In genomic region chr10:55782674-55783469, GRCm38 (mm10) we compare ENCODE assay signal across 24 mouse cellular contexts.
DNase-seq lines count a peak whose midpoint lies in the region; ATAC-seq and TF ChIP-seq lines count a peak whose summit lies in the region.
"Had no signal": no experiment of that assay in that cellular context is flagged by ENCODE, and none has a peak within 500 bp of the region (broad histone marks: within the 10 kb centered on the region; RNA-seq: fewer than 3 reads in every experiment).

No protein-coding gene starts in this region.

- H3K4me2 ChIP-seq in kidney, embryonic 14.5 days (replicated peaks; ENCODE audit: low read depth, low read length) = no peak overlapping the region
- no peak overlapping the region for H3K4me2 ChIP-seq in kidney, postnatal 0 days (ENCODE audit: low read length)
- no peak overlapping the region for H3K4me2 ChIP-seq in lung, embryonic 16.5 days (ENCODE audit: low read depth, low read length)
- H3K4me2 ChIP-seq: embryonic facial prominence, embryonic 15.5 days; heart, embryonic 11.5 days; hindbrain, embryonic 12.5 days; hindbrain, embryonic 15.5 days had no signal

- DNase-seq in kidney, postnatal 14 days = no peak
- peak; percentile 65 for DNase-seq in kidney, postnatal 0 days (ENCODE audit: low spot score)
- no peak for DNase-seq in kidney, postnatal 36 days
- DNase-seq in lung, postnatal 36 days = no peak
- no peak for DNase-seq in cerebellum, adult 11 months
- DNase-seq: adrenal gland, adult 2 months; adrenal gland, postnatal 14 days; cerebellum, adult 11-12 months; cerebellum, adult 8-10 months; cerebellum, postnatal 10 days; cerebellum, postnatal 36 days; embryo, embryonic 11 days; forebrain, postnatal 0 days; gastrocnemius, adult 2 months; gastrocnemius, postnatal 14 days; heart, adult 11 months had no signal

- peak; percentile 91 for ATAC-seq in kidney, embryonic 14.5 days (ENCODE audit: low FRiP score, low TSS enrichment)
- no peak for ATAC-seq in kidney, postnatal 0 days (replicated peaks; ENCODE audit: low FRiP score, low read depth)
- ATAC-seq in lung, embryonic 16.5 days (ENCODE audit: low read depth) = peak; percentile 49; the same call in 1 of the 2 replicates
- ATAC-seq: CD4-positive, CD25-positive, alpha-beta regulatory T cell, adult 4 months; forebrain, embryonic 14.5 days; forebrain, postnatal 0 days had no signal

- WGBS in kidney, embryonic 14.5 days = 52% methylated on average over 2 of the region's 2 CpGs
- 52% methylated on average over 2 of the region's 2 CpGs for WGBS in kidney, postnatal 0 days
- WGBS in lung, embryonic 16.5 days = 95% methylated on average over 2 of the region's 2 CpGs

- H3K27me3 ChIP-seq in kidney, embryonic 14.5 days (ENCODE audit: control insufficient read depth, insufficient read depth, low read length) = no peaks in the 10 kb centered on the region
- no peaks in the 10 kb centered on the region for H3K27me3 ChIP-seq in kidney, postnatal 0 days (ENCODE audit: insufficient read depth, low read length)
- H3K27me3 ChIP-seq in lung, embryonic 16.5 days (ENCODE audit: control insufficient read depth, insufficient read depth, low read depth, low read length) = no peaks in the 10 kb centered on the region
- H3K27me3 ChIP-seq: embryonic facial prominence, embryonic 15.5 days; hindbrain, embryonic 12.5 days; hindbrain, embryonic 15.5 days had no signal

- H3K9me3 ChIP-seq in kidney, embryonic 14.5 days (ENCODE audit: control insufficient read depth, low read length) = no peaks in the 10 kb centered on the region
- no peaks in the 10 kb centered on the region for H3K9me3 ChIP-seq in kidney, postnatal 0 days (replicated peaks; ENCODE audit: low read length)
- H3K9me3 ChIP-seq in lung, embryonic 16.5 days (ENCODE audit: control insufficient read depth, low read length) = no peaks in the 10 kb centered on the region
- H3K9me3 ChIP-seq: embryonic facial prominence, embryonic 15.5 days; hindbrain, embryonic 12.5 days; hindbrain, embryonic 15.5 days had no signal

- no peak overlapping the region for H3K4me3 ChIP-seq in kidney, embryonic 14.5 days (ENCODE audit: low read length)
- no peak overlapping the region for H3K4me3 ChIP-seq in kidney, postnatal 0 days (replicated peaks; ENCODE audit: low read depth, low read length)
- no peak overlapping the region for H3K4me3 ChIP-seq in lung, embryonic 16.5 days (ENCODE audit: low read length)
- H3K4me3 ChIP-seq: embryonic facial prominence, embryonic 15.5 days; gastrocnemius, adult 2 months; hindbrain, embryonic 12.5 days; hindbrain, embryonic 15.5 days had no signal

- no peak overlapping the region for H3K9ac ChIP-seq in kidney, embryonic 14.5 days (ENCODE audit: low read depth, low read length)
- H3K9ac ChIP-seq in kidney, postnatal 0 days (ENCODE audit: low read depth, low read length) = no peak overlapping the region
- H3K9ac ChIP-seq in lung, embryonic 16.5 days (ENCODE audit: low read length) = no peak overlapping the region
- H3K9ac ChIP-seq: embryonic facial prominence, embryonic 15.5 days; forebrain, postnatal 0 days; hindbrain, embryonic 12.5 days; hindbrain, embryonic 15.5 days had no signal

- TF ChIP-seq CTCF in kidney, postnatal 0 days (IDR thresholded peaks at IDR 0.05; ENCODE audit: low read depth) = no peak

- H3K27ac ChIP-seq in kidney, embryonic 14.5 days (ENCODE audit: low read depth, low read length) = peak overlapping the region; percentile 30; the same call in 1 of the 2 replicates
- H3K27ac ChIP-seq in kidney, postnatal 0 days = no peak overlapping the region
- H3K27ac ChIP-seq in lung, embryonic 16.5 days (ENCODE audit: low read length) = no peak overlapping the region
- H3K27ac ChIP-seq: embryonic facial prominence, embryonic 15.5 days; gastrocnemius, adult 2 months; hindbrain, embryonic 12.5 days; hindbrain, embryonic 15.5 days had no signal

- H3K36me3 ChIP-seq in kidney, embryonic 14.5 days (ENCODE audit: control insufficient read depth, insufficient read depth, low read length) = no peaks in the 10 kb centered on the region
- no peaks in the 10 kb centered on the region for H3K36me3 ChIP-seq in kidney, postnatal 0 days (ENCODE audit: insufficient read depth, low read length)
- no peaks in the 10 kb centered on the region for H3K36me3 ChIP-seq in lung, embryonic 16.5 days (ENCODE audit: control insufficient read depth, insufficient read depth, low read length)
- H3K36me3 ChIP-seq: embryonic facial prominence, embryonic 15.5 days; hindbrain, embryonic 12.5 days; hindbrain, embryonic 15.5 days had no signal

- no peaks in the 10 kb centered on the region for H3K4me1 ChIP-seq in kidney, embryonic 14.5 days (ENCODE audit: control insufficient read depth, insufficient read depth, low read length)
- H3K4me1 ChIP-seq in kidney, postnatal 0 days (replicated peaks; ENCODE audit: insufficient read depth, low read length) = no peaks in the 10 kb centered on the region
- H3K4me1 ChIP-seq in lung, embryonic 16.5 days (replicated peaks; ENCODE audit: control insufficient read depth, insufficient read depth, low read length) = no peaks in the 10 kb centered on the region
- H3K4me1 ChIP-seq: embryonic facial prominence, embryonic 15.5 days; hindbrain, embryonic 12.5 days; hindbrain, embryonic 15.5 days had no signal
